Mouse (Mus musculus) CH12.LX (cell line): ENCODE data around the gene Unc13a.

Source experiments
- CTCF ChIP-seq, 2 experiments: IDR thresholded peaks in 1 of 2; conservative IDR thresholded peaks in 1 of 2; 2 replicates each; pipeline ENCODE4 v1.5.1; 2011 to 2012; ENCODE audit warnings: low read depth in 2 of 2, low read length in 2 of 2, improper control_type of control experiment in 1 of 2, inconsistent platforms in 1 of 2, mild to moderate bottlenecking in 1 of 2, moderate library complexity in 1 of 2
- GABPA ChIP-seq: IDR thresholded peaks from 2 replicates; pipeline ENCODE4 v1.6.1; 2012; ENCODE audit warnings: low read depth, low read length, improper control_type of control experiment, inconsistent platforms; ENCODE audit not compliant: insufficient replicate concordance
- HCFC1 ChIP-seq: IDR thresholded peaks from 2 replicates; pipeline ENCODE4 v1.6.1; 2012; ENCODE audit warnings: low read depth, mild to moderate bottlenecking, inconsistent platforms, low read length, improper control_type of control experiment
- JUND ChIP-seq: conservative IDR thresholded peaks from 2 replicates; pipeline ENCODE4 v1.6.1; 2011; ENCODE audit warnings: low read depth, low read length, improper control_type of control experiment
- NELFE ChIP-seq: IDR thresholded peaks from 2 replicates; pipeline ENCODE4 v1.6.1; 2011; ENCODE audit warnings: low read depth, low read length, improper control_type of control experiment
- POLR2A ChIP-seq: IDR thresholded peaks from 2 replicates; pipeline ENCODE4 v1.6.1; 2011; ENCODE audit warnings: low read depth, mild to moderate bottlenecking, improper control_type of control experiment, low read length
- POLR2AphosphoS2 ChIP-seq: IDR thresholded peaks from 2 replicates; pipeline ENCODE4 v1.6.1; 2011; ENCODE audit warnings: low read depth, low read length, improper control_type of control experiment
- RCOR1 ChIP-seq: conservative IDR thresholded peaks from 2 replicates; pipeline ENCODE4 v1.6.1; 2012; ENCODE audit warnings: low read depth, mild to moderate bottlenecking, inconsistent platforms, low read length, improper control_type of control experiment
- TCF12 ChIP-seq: IDR thresholded peaks from 2 replicates; pipeline ENCODE4 v1.6.1; 2014; ENCODE audit warnings: low read depth, mild to moderate bottlenecking, inconsistent platforms, low read length, improper control_type of control experiment
- USF1 ChIP-seq: IDR thresholded peaks from 2 replicates; pipeline ENCODE4 v1.6.1; 2014; ENCODE audit warnings: low read depth, mild to moderate bottlenecking, inconsistent platforms, low read length, improper control_type of control experiment
- USF2 ChIP-seq: conservative IDR thresholded peaks from 2 replicates; pipeline ENCODE4 v1.6.1; 2011; ENCODE audit warnings: low read depth, low read length, improper control_type of control experiment
- ZC3H11A ChIP-seq: IDR thresholded peaks from 2 replicates; pipeline ENCODE4 v1.6.1; 2012; ENCODE audit warnings: low read depth, mild to moderate bottlenecking, inconsistent platforms, low read length, improper control_type of control experiment
- ZMIZ1 ChIP-seq: IDR thresholded peaks from 2 replicates; pipeline ENCODE4 v1.6.1; 2012; ENCODE audit warnings: low read depth, mild to moderate bottlenecking, inconsistent platforms, low read length, improper control_type of control experiment
- ZNF384 ChIP-seq: IDR thresholded peaks from 2 replicates; pipeline ENCODE4 v1.6.1; 2012; ENCODE audit warnings: low read depth, low read length, improper control_type of control experiment, inconsistent platforms

GRCm38 (mm10) chr8:71595862-71596261 lies 75.7 kb downstream of the Unc13a start:
- TF ChIP-seq CTCF (conservative IDR thresholded peaks at IDR 0.05 in 1 of 2, IDR thresholded peaks at IDR 0.05 in 1 of 2; ENCODE audit: low read depth in 2 of 2, low read length in 2 of 2), result peak; percentile 61 to 100
- TF ChIP-seq ZC3H11A, result no peak; the same call in 1 of the 2 replicates
- peak; percentile 40; the same call in 1 of the 2 replicates for TF ChIP-seq TCF12
- no peak for TF ChIP-seq JUND
- no peak for TF ChIP-seq GABPA
- no peak for TF ChIP-seq USF2
- TF ChIP-seq ZMIZ1, result peak; percentile 65; the same call in 1 of the 2 replicates
- no peak for TF ChIP-seq ZNF384
- TF ChIP-seq HCFC1, result no peak
- no peak for TF ChIP-seq USF1
- TF ChIP-seq RCOR1, result no peak
- peak; percentile 65 for TF ChIP-seq NELFE
- TF ChIP-seq POLR2A, result peak; percentile 67
- TF ChIP-seq POLR2AphosphoS2, result no peak
